Mouse (Mus musculus): ENCODE measurements around the gene Psap.

- TF ChIP-seq CTCF (IDR thresholded peaks at IDR 0.05; ENCODE audit: low read depth, low read length) (no peak), POLR2A (IDR thresholded peaks at IDR 0.05; ENCODE audit: extremely low read depth, insufficient read depth, low read length) (no peak)
Measured at GRCm38 (mm10) chr10:60279290-60279940, 2.0 kb downstream of the Psap start.

Data from liver, adult 2 months (tissue).